Mouse (Mus musculus) limb, embryonic 12.5 days (tissue): Measurements from ENCODE around the gene Mydgf. TPM values are rescaled to one million over a fixed set of nuclear protein-coding genes. Genes with fewer than 3 reads are reported as not detected.

Experiments used
- ATAC-seq: fragments of 200-750 bp; cut with Nextera tagmentation; 2 replicates; pipeline ENCODE4 v1.8.0; 2017; ENCODE audit warnings: low read depth, moderate TSS enrichment; ENCODE audit not compliant: insufficient number of reproducible peaks, insufficient read depth, low FRiP score, low TSS enrichment
- H3K27ac ChIP-seq: fragments of 300-500 bp; sonication (generic); 2 replicates; pipeline ENCODE4 v1.5.1; 2016; ENCODE audit warnings: mild to moderate bottlenecking, moderate library complexity
- H3K27me3 ChIP-seq: fragments of 300-500 bp; sonication (generic); 2 replicates; pipeline ENCODE4 v1.6.1; 2016; ENCODE audit warnings: mild to moderate bottlenecking, moderate library complexity
- H3K36me3 ChIP-seq: fragments of 300-500 bp; sonication (generic); 2 replicates; pipeline ENCODE4 v1.6.1; 2016; ENCODE audit warnings: mild to moderate bottlenecking, moderate library complexity
- H3K4me1 ChIP-seq: fragments of 300-500 bp; sonication (generic); replicated peaks from 2 replicates; pipeline ENCODE4 v1.6.1; 2016
- H3K4me2 ChIP-seq: fragments of 300-500 bp; sonication (generic); 2 replicates; pipeline ENCODE4 v1.6.1; 2016; ENCODE audit warnings: mild to moderate bottlenecking, moderate library complexity
- H3K4me3 ChIP-seq: fragments of 300-500 bp; sonication (generic); replicated peaks from 2 replicates; pipeline ENCODE4 v1.5.1; 2016; ENCODE audit warnings: mild to moderate bottlenecking
- H3K9ac ChIP-seq: fragments of 300-500 bp; sonication (generic); replicated peaks from 2 replicates; pipeline ENCODE4 v1.6.1; 2016; ENCODE audit warnings: mild to moderate bottlenecking, moderate library complexity
- H3K9me3 ChIP-seq: fragments of 300-500 bp; sonication (generic); 2 replicates; pipeline ENCODE4 v1.6.1; 2016; ENCODE audit warnings: mild to moderate bottlenecking, moderate library complexity
- WGBS: fragments of 180-500 bp; shearing (Covaris S2); methylation state at CpG from one replicate; pipeline ENCODE4 v1.1.7; 2016; 5-methylcytosine and 5-hydroxymethylcytosine counted together
- polyA plus RNA-seq: library from polyadenylated mRNA; unstranded; fragments of >200 nt; fragmentation: Nextera tagmentation; extraction: Ambion mirVana; gene quantifications from 2 replicates; pipeline ENCODE4 v1.2.1, GENCODE M21; 2016

Mydgf gene
- polyA plus RNA-seq, 1 experiment from 2014 or later = 69.3 TPM

DNA sequence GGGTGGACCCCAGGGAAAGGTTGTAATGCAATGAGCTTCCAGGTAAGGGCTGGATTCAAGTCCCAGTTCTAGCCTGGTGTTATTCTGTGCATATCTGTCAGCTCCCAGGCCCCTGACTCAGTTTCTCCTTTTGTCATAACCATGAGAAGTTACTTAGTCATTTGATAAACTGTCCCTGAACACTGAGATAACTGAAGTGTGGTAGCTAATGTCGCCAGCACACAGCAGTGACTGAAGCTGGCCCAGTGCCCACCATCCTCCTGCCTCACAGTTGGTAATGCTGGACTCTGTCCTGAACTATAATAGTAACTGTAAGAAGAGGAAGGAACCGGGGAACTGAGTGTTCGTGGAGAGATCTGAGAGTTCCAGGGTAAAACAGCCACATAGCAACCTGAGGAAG lies 19.2 kb downstream of the Mydgf start:
- no peak for ATAC-seq
- WGBS = 81% methylated on average over 3 of the region's 3 CpGs
- peaks cover under 1% of the 10 kb centered on the region for H3K27me3 ChIP-seq
- H3K4me2 ChIP-seq = no peak overlapping the region
- H3K27ac ChIP-seq = no peak overlapping the region
- H3K9ac ChIP-seq = no peak overlapping the region
- no peaks in the 10 kb centered on the region for H3K36me3 ChIP-seq
- H3K4me1 ChIP-seq = peaks cover 14% of the 10 kb centered on the region
- no peak overlapping the region for H3K4me3 ChIP-seq
- no peaks in the 10 kb centered on the region for H3K9me3 ChIP-seq

DNA sequence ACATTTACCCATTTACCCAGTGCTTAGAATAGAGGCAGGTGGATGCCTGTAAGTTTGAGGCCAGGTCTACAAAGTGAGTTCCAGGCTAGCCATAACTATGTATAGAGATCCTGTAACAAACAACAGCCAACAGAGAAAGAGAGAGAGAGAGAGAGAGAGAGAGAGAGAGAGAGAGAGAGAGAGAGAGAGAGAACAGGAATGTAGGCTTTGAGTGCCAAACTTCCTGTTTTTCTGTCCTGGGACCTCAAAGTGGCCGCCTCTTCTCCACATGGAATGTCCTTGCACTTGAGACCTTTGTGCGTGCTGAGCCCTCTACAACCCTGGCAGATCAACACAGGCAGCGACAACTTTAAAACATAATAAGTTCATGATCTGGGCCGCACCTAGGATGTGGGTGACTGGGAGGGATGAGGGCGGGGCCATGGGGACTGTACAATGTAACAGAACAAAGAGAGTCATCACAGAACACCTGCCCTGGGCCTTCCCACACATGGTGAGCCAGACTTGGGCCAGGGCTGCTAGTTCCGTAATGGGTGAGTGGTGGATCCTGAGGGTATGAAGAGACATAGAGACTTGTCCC lies 20.1 kb downstream of the Mydgf start:
- 80% methylated on average over 6 of the region's 6 CpGs for WGBS
- Histone ChIP-seq H3K9me3 (no peaks in the 10 kb centered on the region), H3K4me2 (peak overlapping the region; percentile 75), H3K36me3 (no peaks in the 10 kb centered on the region), H3K27ac (no peak overlapping the region), H3K27me3 (peaks cover 10% of the 10 kb centered on the region), H3K4me1 (peaks cover 14% of the 10 kb centered on the region), H3K4me3 (no peak overlapping the region), H3K9ac (no peak overlapping the region)
- no peak for ATAC-seq

DNA sequence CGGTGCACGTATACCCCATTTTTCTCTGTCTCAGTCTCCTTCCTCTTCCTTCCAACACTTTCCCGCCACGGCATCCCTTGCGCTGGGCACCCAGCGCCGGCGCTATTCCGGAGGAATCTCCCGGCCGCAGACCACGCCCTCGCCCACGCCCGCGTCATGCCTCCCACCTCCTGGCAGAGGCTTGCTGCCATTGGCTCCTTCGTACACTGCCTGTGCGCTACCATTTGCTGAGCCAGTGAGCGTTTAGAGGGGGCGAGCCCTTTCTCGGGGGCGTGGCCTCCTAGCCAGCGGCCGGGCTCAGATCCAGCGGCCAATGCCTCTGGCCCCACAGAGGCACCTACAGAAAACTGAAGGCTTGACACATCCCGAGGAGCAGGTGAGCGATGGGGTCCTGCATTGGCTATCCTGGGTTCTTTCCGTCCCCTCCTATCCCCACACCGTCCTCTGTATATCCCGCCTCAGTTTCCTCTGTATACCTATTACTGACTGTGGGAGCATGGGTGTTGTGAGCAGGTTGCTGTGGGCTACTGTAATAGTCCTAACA lies 21.4 kb downstream of the Mydgf start, which contains the start of gene Tnfaip8l1:
Gene Tnfaip8l1 (plus strand): TSS at position 247 of the 544 bp plus-strand sequence.
- H3K4me1 ChIP-seq = peaks cover 14% of the 10 kb centered on the region
- peak within 1 kb of the TSS; percentile 62 for H3K9ac ChIP-seq
- 0 out of 2 replicates have a peak within 1 kb of the TSS, but pooled peaks have one; percentile 17 for H3K27ac ChIP-seq
- peaks cover 23% of the 10 kb centered on the region for H3K27me3 ChIP-seq
- no peaks in the 10 kb centered on the region for H3K36me3 ChIP-seq
- peak; percentile 96 for ATAC-seq
- 1% methylated on average over 30 of the region's 30 CpGs for WGBS
- H3K9me3 ChIP-seq = no peaks in the 10 kb centered on the region
- H3K4me3 ChIP-seq = peak within 1 kb of the TSS; percentile 49
- peak within 1 kb of the TSS; percentile 75 for H3K4me2 ChIP-seq

DNA sequence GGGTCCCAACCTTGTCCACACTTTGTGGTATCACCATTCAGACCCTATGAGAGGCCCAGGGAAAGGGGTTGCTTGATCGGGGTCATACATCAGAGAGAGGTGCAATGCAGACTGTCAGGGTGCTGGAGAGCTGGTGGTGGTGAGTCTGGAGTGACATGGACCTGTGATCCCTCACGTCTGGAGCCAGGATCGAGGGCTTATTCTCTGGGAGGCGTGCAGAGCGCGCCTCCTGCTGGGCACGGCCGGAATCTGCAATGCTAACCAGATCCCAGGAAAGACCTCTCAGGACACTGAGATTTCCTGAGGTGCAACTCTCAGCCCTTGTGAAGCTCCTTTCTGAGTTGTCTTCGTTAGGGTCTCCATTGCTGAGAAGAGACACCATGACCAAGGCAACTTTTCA lies 24.0 kb downstream of the Mydgf start:
- Histone ChIP-seq H3K4me1 (peaks cover 14% of the 10 kb centered on the region), H3K9me3 (no peaks in the 10 kb centered on the region), H3K4me2 (no peak overlapping the region), H3K9ac (no peak overlapping the region), H3K4me3 (no peak overlapping the region), H3K27ac (no peak overlapping the region), H3K27me3 (peaks cover 48% of the 10 kb centered on the region), H3K36me3 (no peaks in the 10 kb centered on the region)
- ATAC-seq = no peak
- WGBS = 1% methylated on average over 9 of the region's 9 CpGs

DNA sequence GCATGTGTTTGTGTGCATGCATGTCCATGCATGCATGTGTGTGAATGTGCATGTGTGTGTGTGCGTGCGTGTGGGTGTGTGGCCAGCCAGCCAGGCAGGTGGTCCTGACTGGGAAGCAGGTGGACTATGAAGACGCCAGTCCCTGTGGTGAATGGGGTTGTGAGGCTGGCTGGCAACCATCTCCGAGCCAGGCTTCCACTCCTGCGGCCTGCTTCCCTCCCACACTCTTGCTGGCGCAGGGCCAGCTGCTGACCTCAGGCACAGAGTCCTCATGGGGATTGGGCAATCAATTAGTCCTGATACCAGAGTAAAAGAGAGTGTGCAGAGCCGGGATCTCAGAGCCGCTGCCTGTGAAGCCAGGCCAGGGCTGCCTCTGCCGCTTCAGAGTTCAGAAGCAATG lies 30.1 kb downstream of the Mydgf start:
- peaks cover 91% of the 10 kb centered on the region for H3K27me3 ChIP-seq

DNA sequence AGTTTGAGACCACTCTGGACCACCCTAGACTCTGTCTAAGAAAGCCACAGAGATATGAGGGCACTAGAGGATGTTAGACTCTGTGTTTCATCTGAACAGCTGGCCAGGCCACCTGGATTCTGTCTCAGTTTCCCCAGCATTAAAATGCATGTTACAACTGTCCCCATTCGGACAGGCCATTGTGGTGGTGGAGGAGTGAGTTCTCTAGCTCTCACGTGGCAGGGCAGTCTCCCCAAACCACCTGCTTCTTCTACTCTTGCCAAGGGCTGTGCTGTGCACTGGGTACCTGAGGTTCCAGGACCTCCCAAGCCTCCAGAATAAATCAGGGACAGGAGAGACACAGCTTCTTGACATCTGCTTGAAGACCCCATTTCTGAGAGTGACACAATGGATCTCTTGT lies 33.8 kb downstream of the Mydgf start:
- Histone ChIP-seq H3K36me3 (no peaks in the 10 kb centered on the region), H3K27ac (no peak overlapping the region), H3K9me3 (no peaks in the 10 kb centered on the region), H3K4me2 (no peak overlapping the region), H3K4me1 (peaks cover 21% of the 10 kb centered on the region), H3K4me3 (no peak overlapping the region), H3K27me3 (peaks cover 91% of the 10 kb centered on the region), H3K9ac (no peak overlapping the region)
- WGBS = 29% methylated on average over 2 of the region's 2 CpGs
- ATAC-seq = no peak

More for the DNA sequence above, 30.1 kb downstream of the Mydgf start:
- WGBS = 35% methylated on average over 9 of the region's 9 CpGs
- no peak overlapping the region for H3K4me3 ChIP-seq
- H3K4me1 ChIP-seq = peaks cover 15% of the 10 kb centered on the region
- no peaks in the 10 kb centered on the region for H3K36me3 ChIP-seq
- H3K4me2 ChIP-seq = no peak overlapping the region
- no peak overlapping the region for H3K9ac ChIP-seq
- H3K9me3 ChIP-seq = no peaks in the 10 kb centered on the region
- H3K27ac ChIP-seq = no peak overlapping the region
- ATAC-seq = no peak

DNA sequence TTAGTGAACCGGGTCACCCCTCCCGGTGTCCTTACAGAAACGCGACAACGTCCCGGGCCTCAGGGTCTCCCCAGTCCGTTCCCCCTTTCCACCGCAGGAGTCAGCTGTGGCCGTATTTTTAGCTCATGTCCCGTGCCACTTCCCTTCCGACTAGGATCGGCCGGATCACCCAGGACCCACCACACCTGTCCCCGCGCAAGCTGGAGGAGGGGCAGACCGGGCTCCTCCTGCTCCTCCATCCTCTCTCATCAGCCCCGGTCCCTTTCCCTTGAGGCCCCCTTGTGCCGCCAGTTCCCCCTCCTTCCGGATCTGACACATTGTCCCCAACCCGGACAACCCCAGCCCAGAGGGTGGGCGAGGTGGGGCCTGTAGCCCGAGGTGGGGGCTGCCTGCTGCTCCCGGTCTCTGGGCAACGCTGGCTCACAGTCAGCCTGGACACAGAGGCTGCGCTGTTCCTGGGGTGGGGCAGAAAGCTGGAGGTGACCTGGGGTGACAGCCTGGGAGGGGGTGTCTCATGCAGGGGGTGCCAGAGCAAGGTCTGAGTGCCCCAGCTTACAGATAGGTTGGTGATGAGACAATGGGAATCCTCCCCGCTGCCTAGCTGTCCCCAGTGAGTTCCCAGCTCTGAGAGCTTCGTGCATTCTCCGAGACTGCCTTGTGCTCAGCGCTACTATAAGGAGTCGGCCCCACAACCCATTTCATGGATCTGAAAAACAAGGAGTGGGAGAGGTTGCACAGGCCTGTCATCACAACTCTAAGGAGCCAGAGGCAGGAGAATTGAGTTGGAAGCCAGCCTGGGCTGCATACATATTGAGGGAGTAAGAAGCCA lies 34.7 kb downstream of the Mydgf start:
- peak overlapping the region; percentile 42 for H3K4me2 ChIP-seq
- peaks cover 92% of the 10 kb centered on the region for H3K27me3 ChIP-seq
- H3K9me3 ChIP-seq = no peaks in the 10 kb centered on the region
- no peak overlapping the region for H3K27ac ChIP-seq
- peak overlapping the region; percentile 23; the same call in 1 of the 2 replicates for H3K9ac ChIP-seq
- H3K4me1 ChIP-seq = peaks cover 21% of the 10 kb centered on the region
- H3K36me3 ChIP-seq = no peaks in the 10 kb centered on the region
- ATAC-seq = no peak; the same call in 1 of the 2 replicates
- H3K4me3 ChIP-seq = peak overlapping the region; percentile 18
- 2% methylated on average over 30 of the region's 30 CpGs for WGBS

DNA sequence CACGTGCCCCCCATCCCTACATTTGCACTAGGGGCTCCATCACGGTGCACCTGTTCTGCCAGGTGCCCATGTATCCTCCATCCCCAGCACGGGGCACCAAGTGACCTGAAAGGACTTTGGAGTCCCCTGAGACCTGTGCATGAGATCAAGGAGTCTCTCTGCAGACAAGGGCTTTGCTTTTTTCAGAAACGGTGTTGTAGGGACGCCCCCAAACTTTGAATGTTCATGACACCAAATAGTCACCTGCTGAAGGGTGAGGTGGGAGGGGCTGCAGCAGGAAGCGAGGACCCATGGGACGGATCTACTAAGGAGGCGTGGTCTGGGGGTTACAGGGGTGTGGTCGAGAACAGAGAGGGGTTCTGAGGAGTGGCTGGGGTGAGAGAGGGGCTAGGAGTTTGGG lies 35.4 kb downstream of the Mydgf start:
- Histone ChIP-seq H3K36me3 (no peaks in the 10 kb centered on the region), H3K27ac (no peak overlapping the region), H3K4me1 (peaks cover 13% of the 10 kb centered on the region; the same call in 1 of the 2 replicates), H3K4me2 (peak overlapping the region; percentile 42), H3K4me3 (peak overlapping the region; percentile 18), H3K9me3 (no peaks in the 10 kb centered on the region), H3K9ac (no peak overlapping the region; the same call in 1 of the 2 replicates), H3K27me3 (peaks cover 92% of the 10 kb centered on the region)
- WGBS = 15% methylated on average over 9 of the region's 9 CpGs
- no peak for ATAC-seq

DNA sequence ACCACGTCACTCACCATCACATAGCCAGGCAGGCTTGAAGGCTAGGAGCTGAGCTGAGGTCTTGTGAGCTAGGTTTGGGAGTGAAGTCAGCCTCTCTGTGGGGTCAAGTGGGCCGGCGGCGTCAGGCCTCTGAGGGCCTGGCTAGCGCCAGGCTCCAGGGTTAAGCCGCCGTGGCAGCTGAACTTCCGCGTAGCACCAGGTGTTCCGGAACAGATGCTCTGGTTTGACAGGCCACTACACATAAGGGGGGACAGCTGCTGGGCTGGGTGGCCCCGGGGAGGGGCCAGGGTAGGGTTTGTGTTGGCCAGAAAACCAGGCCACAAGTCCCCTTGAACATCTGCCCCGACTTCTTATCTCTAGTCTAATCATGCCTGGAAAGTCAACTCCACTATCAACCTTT lies 36.3 kb downstream of the Mydgf start:
- Histone ChIP-seq H3K27ac (no peak overlapping the region), H3K4me1 (peaks cover 14% of the 10 kb centered on the region), H3K4me3 (no peak overlapping the region), H3K27me3 (peaks cover 96% of the 10 kb centered on the region), H3K9ac (no peak overlapping the region), H3K4me2 (no peak overlapping the region), H3K9me3 (no peaks in the 10 kb centered on the region), H3K36me3 (no peaks in the 10 kb centered on the region)
- WGBS = 43% methylated on average over 12 of the region's 12 CpGs
- no peak for ATAC-seq

DNA sequence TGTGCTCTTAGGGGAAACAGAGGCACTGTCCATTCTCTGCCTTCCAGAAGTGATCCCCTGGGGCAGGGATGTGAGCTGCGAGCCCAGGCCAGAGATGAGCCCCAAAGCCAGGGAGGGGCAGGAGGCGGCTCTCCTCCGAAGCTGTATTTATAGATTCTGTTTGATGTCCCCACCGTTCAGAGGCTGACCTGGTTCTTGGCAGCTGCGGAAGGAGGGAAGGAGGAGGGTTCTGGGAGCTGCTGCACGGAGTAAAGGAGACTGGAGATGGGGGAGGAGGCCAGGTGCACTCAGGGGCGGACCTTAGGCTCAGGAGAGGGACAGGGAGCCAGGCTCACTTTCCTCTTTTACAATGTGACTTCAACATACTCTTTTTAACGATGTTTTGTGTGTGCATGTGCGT lies 37.6 kb downstream of the Mydgf start:
- no peak for ATAC-seq
- H3K36me3 ChIP-seq = no peaks in the 10 kb centered on the region
- H3K4me2 ChIP-seq = no peak overlapping the region
- peaks cover 27% of the 10 kb centered on the region for H3K4me1 ChIP-seq
- no peak overlapping the region for H3K4me3 ChIP-seq
- no peaks in the 10 kb centered on the region for H3K9me3 ChIP-seq
- WGBS = 9% methylated on average over 9 of the region's 9 CpGs
- H3K9ac ChIP-seq = no peak overlapping the region
- H3K27ac ChIP-seq = no peak overlapping the region
- H3K27me3 ChIP-seq = peaks cover 100% of the 10 kb centered on the region

DNA sequence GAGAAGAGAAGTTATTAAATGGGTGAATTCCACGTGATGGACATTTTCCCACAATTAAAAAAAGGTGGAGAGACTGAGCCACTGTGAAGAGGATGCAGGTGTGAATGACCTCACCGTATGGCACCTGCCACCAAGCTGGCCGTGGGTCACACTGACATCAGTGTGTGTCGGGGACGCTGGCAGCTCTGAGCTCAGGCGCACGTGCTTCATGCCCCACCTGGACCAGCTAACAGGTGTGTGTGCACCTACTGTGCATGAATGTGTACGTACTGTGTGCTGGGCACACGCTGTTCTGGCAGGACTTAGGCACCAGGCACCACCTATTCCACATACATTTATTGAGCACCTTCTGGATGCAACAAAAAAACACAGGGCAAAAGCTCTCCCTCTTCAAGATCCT lies 39.2 kb downstream of the Mydgf start:
- Histone ChIP-seq H3K9ac (no peak overlapping the region), H3K4me2 (no peak overlapping the region), H3K27me3 (peaks cover 100% of the 10 kb centered on the region), H3K27ac (no peak overlapping the region), H3K36me3 (no peaks in the 10 kb centered on the region), H3K4me3 (no peak overlapping the region), H3K9me3 (no peaks in the 10 kb centered on the region), H3K4me1 (peaks cover 30% of the 10 kb centered on the region)
- WGBS = 66% methylated on average over 9 of the region's 9 CpGs
- ATAC-seq = no peak
